Mouse (Mus musculus) E14TG2a.4 (cell line): ENCODE results near the gene Cmtm4.

Experiments used
- CTCF ChIP-seq: conservative IDR thresholded peaks from 2 replicates; pipeline ENCODE4 v1.5.1; 2014; ENCODE audit warnings: low read length
- NANOG ChIP-seq: IDR thresholded peaks from 2 replicates; pipeline ENCODE4 v1.6.1; 2014; ENCODE audit warnings: borderline replicate concordance, low read length, mixed read lengths

- TF ChIP-seq CTCF (no peak), NANOG (no peak)
Observed at GRCm38 (mm10) chr8:104379301-104379836, 16.2 kb downstream of the Cmtm4 start.
